Mouse (Mus musculus) erythroblast, embryonic 14.5 days (primary cell): ENCODE data around the gene Crocc2.

ENCODE experiments used
- GATA1 ChIP-seq: IDR thresholded peaks from 2 replicates; pipeline ENCODE4 v1.6.1; 2012; ENCODE audit warnings: low read length, inconsistent platforms, mixed read lengths
- TAL1 ChIP-seq: IDR thresholded peaks from 3 replicates; pipeline ENCODE4 v1.6.1; 2012; ENCODE audit warnings: low read length, inconsistent platforms, mixed read lengths

DNA sequence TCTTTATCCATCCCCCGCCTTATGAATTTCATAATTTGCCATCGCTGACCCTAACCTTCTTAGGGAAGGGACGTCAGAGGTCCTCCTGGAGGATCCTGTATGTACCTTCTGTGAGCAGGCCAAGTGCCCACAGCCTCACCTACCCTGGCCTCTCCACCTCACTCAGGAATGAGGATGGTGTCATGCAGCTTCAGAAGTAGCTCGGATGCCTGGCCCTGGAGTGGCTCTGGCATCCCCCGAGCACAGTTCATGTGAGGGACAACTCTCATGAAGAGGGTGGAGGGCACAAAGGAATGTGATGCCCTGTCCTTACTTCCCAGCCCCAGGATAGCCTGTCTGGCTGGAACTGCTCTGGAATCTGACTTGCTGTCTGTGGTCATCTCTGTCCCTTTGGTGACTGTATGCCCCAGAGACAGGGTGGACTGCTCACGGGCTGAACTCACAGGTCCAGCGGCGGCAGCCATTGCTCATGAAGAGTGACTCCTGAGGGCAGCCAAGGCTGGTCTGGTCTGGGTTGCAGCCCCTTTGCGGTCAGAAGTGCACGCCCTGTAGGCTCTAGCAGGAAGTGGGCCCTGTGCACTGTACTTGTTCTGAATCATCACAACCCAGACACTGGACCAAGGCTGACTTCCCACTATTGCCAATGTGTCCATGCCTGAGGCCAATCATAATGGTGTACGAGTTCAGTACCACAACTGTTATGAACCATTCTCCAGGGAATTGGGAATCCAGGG is 2.0 kb upstream of the Crocc2 start:
- TF ChIP-seq TAL1 (no peak), GATA1 (no peak)
